Mouse (Mus musculus): Measurements from ENCODE around the gene Atraid. TPM values are rescaled to one million over a fixed set of nuclear protein-coding genes. Genes with fewer than 3 reads are reported as not detected.
"Not testable (repeated sequence)": the region's sequence is repeated elsewhere in the genome, so short reads cannot be mapped to it uniquely, and the experiment has no call there.

Atraid gene
- polyA plus RNA-seq, 2 experiments = 28.8 to 50.4 TPM

GRCm38 (mm10) chr5:31024641-31025040, 23.5 kb upstream of the Atraid start:
- ATAC-seq (ENCODE audit: insufficient read depth) (no peak), DNase-seq (ENCODE audit: low read depth in 3 of 3, low spot score in 3 of 3) (no peak)
- TF ChIP-seq EP300 (IDR thresholded peaks at IDR 0.05; ENCODE audit: low read depth) (no peak), CTCF (IDR thresholded peaks at IDR 0.05; ENCODE audit: low read depth) (no peak)
- Histone ChIP-seq H3K27me3 (ENCODE audit: control insufficient read depth, insufficient read depth, low read length) (no peaks in the 10 kb centered on the region), H3K4me2 (ENCODE audit: low read depth) (no peak overlapping the region), H3K9ac (replicated peaks) (no peak overlapping the region), H3K4me3 (ENCODE audit: insufficient read depth in 1 of 2, low read depth in 2 of 2, low read length in 2 of 2) (no peak overlapping the region), H3K27ac (no peak overlapping the region), H3K4me1 (replicated peaks; ENCODE audit: control insufficient read depth in 2 of 2, insufficient read depth in 2 of 2, low read length in 1 of 2) (no peaks in the 10 kb centered on the region), H3K36me3 (replicated peaks; ENCODE audit: control insufficient read depth, insufficient read depth, low read depth) (no peaks in the 10 kb centered on the region), H3K9me3 (ENCODE audit: control insufficient read depth, low read length) (no peaks in the 10 kb centered on the region)

GRCm38 (mm10) chr5:31030926-31031325, 17.2 kb upstream of the Atraid start:
- DNase-seq (ENCODE audit: low read depth in 3 of 3, low spot score in 3 of 3) (no peak), ATAC-seq (ENCODE audit: insufficient read depth) (no peak)
- Histone ChIP-seq H3K27me3 (ENCODE audit: control insufficient read depth, insufficient read depth, low read length) (no peaks in the 10 kb centered on the region), H3K9ac (replicated peaks) (no peak overlapping the region), H3K4me1 (replicated peaks; ENCODE audit: control insufficient read depth in 2 of 2, insufficient read depth in 2 of 2, low read length in 1 of 2) (no peaks in the 10 kb centered on the region), H3K36me3 (replicated peaks; ENCODE audit: control insufficient read depth, insufficient read depth, low read depth) (no peaks in the 10 kb centered on the region), H3K4me2 (ENCODE audit: low read depth) (no peak overlapping the region), H3K27ac (no peak overlapping the region), H3K9me3 (ENCODE audit: control insufficient read depth, low read length) (no peaks in the 10 kb centered on the region), H3K4me3 (ENCODE audit: insufficient read depth in 1 of 2, low read depth in 2 of 2, low read length in 2 of 2) (no peak overlapping the region)
- TF ChIP-seq EP300 (IDR thresholded peaks at IDR 0.05; ENCODE audit: low read depth) (no peak), CTCF (IDR thresholded peaks at IDR 0.05; ENCODE audit: low read depth) (no peak)
- WGBS (ENCODE audit: insufficient replicate concordance) = 41% methylated on average over 4 of the region's 4 CpGs

DNA sequence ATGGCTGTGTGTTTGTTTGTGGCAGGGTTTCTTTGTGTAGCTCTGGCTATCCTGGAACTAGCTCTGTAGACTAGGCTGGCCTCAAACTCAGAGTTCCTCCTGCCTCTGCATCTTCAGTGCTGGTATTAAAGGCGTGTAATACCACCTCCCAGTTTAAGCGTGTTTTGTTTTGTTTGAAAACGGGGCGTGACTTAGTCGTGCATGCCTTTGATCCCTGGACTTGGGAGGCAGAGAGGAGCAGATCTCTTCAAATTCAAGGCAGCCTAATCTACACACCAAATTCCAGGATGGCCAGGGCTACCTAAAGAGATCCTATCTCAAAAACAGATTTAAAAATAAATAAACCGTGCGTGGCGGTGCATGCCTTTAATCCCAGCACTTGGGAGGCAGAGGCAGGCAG, 16.6 kb upstream of the Atraid start:
- Histone ChIP-seq H3K4me3 (ENCODE audit: insufficient read depth in 1 of 2, low read depth in 2 of 2, low read length in 2 of 2) (no peak overlapping the region), H3K27ac (no peak overlapping the region), H3K27me3 (ENCODE audit: control insufficient read depth, insufficient read depth, low read length) (no peaks in the 10 kb centered on the region), H3K4me2 (ENCODE audit: low read depth) (no peak overlapping the region), H3K9ac (replicated peaks) (no peak overlapping the region), H3K36me3 (replicated peaks; ENCODE audit: control insufficient read depth, insufficient read depth, low read depth) (no peaks in the 10 kb centered on the region), H3K9me3 (ENCODE audit: control insufficient read depth, low read length) (no peaks in the 10 kb centered on the region), H3K4me1 (replicated peaks; ENCODE audit: control insufficient read depth in 2 of 2, insufficient read depth in 2 of 2, low read length in 1 of 2) (no peaks in the 10 kb centered on the region)
- 69% methylated on average over 8 of the region's 8 CpGs for WGBS (ENCODE audit: insufficient replicate concordance)
- ATAC-seq (ENCODE audit: insufficient read depth) (no peak), DNase-seq (ENCODE audit: low read depth in 3 of 3, low spot score in 3 of 3) (no peak)
- TF ChIP-seq EP300 (IDR thresholded peaks at IDR 0.05; ENCODE audit: low read depth) = no peak
- TF ChIP-seq CTCF (IDR thresholded peaks at IDR 0.05; ENCODE audit: low read depth) = no peak

DNA sequence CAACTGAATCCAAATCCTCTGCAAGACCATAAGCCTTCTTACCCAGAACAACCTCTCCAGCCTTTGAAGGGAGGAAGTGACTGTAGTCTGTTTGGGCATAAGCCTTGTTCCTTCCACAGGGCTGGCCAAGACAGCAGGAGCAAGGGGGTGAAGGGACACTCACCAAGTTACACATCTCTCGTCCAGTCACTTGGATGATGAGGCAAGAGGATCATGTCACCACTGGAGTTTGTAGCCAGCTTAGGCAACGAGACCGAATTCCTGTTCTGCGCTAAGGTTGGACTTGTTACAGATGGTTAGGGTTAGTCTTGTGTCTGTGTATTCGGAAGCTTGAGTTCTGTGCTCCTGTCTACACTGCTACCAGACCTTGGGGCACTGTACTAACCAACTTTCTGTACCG, 13.4 kb upstream of the Atraid start:
- no peak for ATAC-seq (ENCODE audit: insufficient read depth)
- no peaks in the 10 kb centered on the region for H3K9me3 ChIP-seq (ENCODE audit: control insufficient read depth, low read length)
- WGBS (ENCODE audit: insufficient replicate concordance) = 69% methylated on average over 6 of the region's 6 CpGs

DNA sequence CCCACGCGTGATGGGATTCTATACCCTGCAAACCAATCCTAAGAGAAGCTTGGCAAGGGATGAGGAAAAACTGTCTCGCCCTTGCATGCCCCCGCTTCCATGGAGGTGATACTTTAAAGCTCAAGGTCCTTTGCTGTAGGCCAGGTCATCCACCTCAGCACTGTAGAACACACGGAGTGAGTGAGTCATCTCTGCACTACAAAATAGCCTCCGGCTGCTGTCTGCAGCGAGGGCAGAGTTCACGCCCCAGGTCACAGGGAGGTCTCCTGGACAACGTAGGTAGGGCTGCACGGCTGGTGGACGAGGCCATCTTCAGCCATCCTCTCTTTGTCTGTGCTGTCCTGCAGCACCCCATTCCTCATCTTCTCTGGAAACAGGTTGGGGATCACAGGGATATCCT, 11.6 kb upstream of the Atraid start:
- H3K4me3 ChIP-seq (ENCODE audit: insufficient read depth in 1 of 2, low read depth in 2 of 2, low read length in 2 of 2); H3K27ac ChIP-seq; H3K4me2 ChIP-seq (ENCODE audit: low read depth); H3K36me3 ChIP-seq (replicated peaks; ENCODE audit: control insufficient read depth, insufficient read depth, low read depth); DNase-seq (ENCODE audit: low read depth in 3 of 3, low spot score in 3 of 3); H3K27me3 ChIP-seq (ENCODE audit: control insufficient read depth, insufficient read depth, low read length); H3K9me3 ChIP-seq (ENCODE audit: control insufficient read depth, low read length); H3K4me1 ChIP-seq (replicated peaks; ENCODE audit: control insufficient read depth in 2 of 2, insufficient read depth in 2 of 2, low read length in 1 of 2); H3K9ac ChIP-seq (replicated peaks): not testable (repeated sequence)
- peak; percentile 48; the same call in 1 of the 2 replicates for ATAC-seq (ENCODE audit: insufficient read depth)
- 70% methylated on average over 11 of the region's 11 CpGs for WGBS (ENCODE audit: insufficient replicate concordance)

More for the DNA sequence above, 13.4 kb upstream of the Atraid start:
- no peak overlapping the region for H3K27ac ChIP-seq
- H3K4me2 ChIP-seq (ENCODE audit: low read depth) = no peak overlapping the region
- no peak for DNase-seq (ENCODE audit: low read depth in 3 of 3, low spot score in 3 of 3)
- H3K4me3 ChIP-seq (ENCODE audit: insufficient read depth in 1 of 2, low read depth in 2 of 2, low read length in 2 of 2) = no peak overlapping the region
- no peak overlapping the region for H3K9ac ChIP-seq (replicated peaks)
- H3K36me3 ChIP-seq (replicated peaks; ENCODE audit: control insufficient read depth, insufficient read depth, low read depth) = no peaks in the 10 kb centered on the region
- TF ChIP-seq EP300 (IDR thresholded peaks at IDR 0.05; ENCODE audit: low read depth) = no peak
- no peak for TF ChIP-seq CTCF (IDR thresholded peaks at IDR 0.05; ENCODE audit: low read depth)
- H3K4me1 ChIP-seq (replicated peaks; ENCODE audit: control insufficient read depth in 2 of 2, insufficient read depth in 2 of 2, low read length in 1 of 2) = no peaks in the 10 kb centered on the region
- no peaks in the 10 kb centered on the region for H3K27me3 ChIP-seq (ENCODE audit: control insufficient read depth, insufficient read depth, low read length)
